Mouse (Mus musculus): ENCODE data around the gene Tbc1d23. TPM values are rescaled to one million over a fixed set of nuclear protein-coding genes. Genes with fewer than 3 reads are reported as not detected.

Gene Tbc1d23
- polyA plus RNA-seq, 1 experiment from 2014 or later = 4.9 TPM

DNA sequence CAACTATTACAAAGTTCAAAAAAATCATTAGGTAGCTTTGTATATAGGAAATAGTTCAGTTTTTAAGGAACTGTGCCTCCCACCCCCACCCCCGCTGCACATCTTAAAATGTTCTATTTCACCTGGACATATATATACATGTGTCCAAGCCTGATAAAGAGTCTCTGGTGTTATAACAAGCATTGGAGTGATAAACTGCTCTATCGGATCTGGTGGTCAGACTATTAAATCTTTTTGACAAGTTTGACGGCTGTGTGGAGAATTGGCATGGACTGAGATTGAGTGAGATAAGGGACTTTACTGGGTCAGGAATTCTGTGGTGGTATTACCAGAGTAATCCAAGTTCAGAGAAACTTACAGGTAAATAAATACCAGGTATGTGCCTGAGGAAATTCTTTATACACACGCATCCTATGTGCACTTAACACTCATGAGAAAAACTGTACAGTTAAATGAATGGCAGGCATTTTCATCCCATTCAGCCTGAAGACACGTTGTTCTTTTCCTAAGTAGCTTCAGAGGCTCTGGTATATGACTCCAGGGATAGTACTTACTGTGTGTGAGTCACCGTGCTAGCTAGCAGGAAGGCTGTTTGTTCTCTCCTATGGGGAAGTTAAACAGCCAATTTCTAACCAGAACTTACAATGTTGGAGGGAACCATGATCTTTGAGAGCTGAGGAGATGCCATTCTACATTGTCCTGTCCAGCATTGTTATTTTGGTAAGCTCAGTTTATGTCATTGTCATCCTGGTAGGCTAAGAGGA, 108.4 kb downstream of the Tbc1d23 start:
- Histone ChIP-seq H3K9ac (peak overlapping the region; percentile 97), H3K9me3 (replicated peaks) (no peaks in the 10 kb centered on the region), H3K36me3 (no peaks in the 10 kb centered on the region), H3K27ac (peak overlapping the region; percentile 74; the same call in 1 of the 2 replicates), H3K4me2 (peak overlapping the region; percentile 81), H3K4me1 (replicated peaks) (peaks cover 45% of the 10 kb centered on the region), H3K4me3 (replicated peaks) (peak overlapping the region; percentile 96), H3K27me3 (no peaks in the 10 kb centered on the region; the same call in 1 of the 2 replicates)
- DNase-seq (no peak), ATAC-seq (ENCODE audit: low read depth) (no peak)
- 14% methylated on average over 6 of the region's 6 CpGs for WGBS (ENCODE audit: insufficient replicate concordance)

DNA sequence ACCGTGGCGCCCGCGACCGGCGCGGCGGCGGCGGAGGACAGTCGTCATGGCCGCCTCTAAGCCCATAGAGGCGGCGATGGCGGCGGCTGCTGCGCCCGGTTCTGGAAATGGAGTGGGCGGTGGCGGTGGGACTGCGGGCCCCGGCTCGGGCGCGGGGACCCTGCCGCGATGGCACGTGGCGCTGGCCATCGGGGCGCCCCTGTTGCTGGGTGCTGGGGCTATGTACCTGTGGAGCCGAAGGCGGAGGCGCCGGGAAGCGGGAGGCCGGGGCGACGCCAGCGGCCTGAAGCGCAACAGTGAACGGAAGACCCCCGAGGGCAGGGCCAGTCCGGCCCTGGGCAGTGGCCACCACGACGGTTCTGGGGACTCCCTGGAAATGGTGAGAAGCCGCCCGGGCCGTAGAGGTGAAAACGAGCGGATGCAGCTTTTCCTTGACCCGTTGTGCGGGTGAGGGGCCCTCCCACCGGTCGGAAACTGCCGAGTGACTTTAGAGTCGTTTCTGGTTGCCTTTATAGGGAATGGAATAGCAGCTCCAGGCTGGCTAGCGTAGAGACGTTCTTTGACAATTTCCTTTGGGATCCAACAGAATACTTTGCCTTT, 109.4 kb downstream of the Tbc1d23 start:
- Histone ChIP-seq H3K27ac (peak overlapping the region; percentile 74), H3K9me3 (replicated peaks) (no peaks in the 10 kb centered on the region), H3K36me3 (no peaks in the 10 kb centered on the region), H3K4me2 (peak overlapping the region; percentile 81), H3K4me1 (replicated peaks) (peaks cover 38% of the 10 kb centered on the region), H3K27me3 (peaks cover 6% of the 10 kb centered on the region; the same call in 1 of the 2 replicates), H3K9ac (peak overlapping the region; percentile 97), H3K4me3 (replicated peaks) (peak overlapping the region; percentile 96)
- under 1% methylated on average over 58 of the region's 59 CpGs for WGBS (ENCODE audit: insufficient replicate concordance)
- DNase-seq (peak; percentile 14), ATAC-seq (ENCODE audit: low read depth) (peak; percentile 24; the same call in 1 of the 2 replicates)

DNA sequence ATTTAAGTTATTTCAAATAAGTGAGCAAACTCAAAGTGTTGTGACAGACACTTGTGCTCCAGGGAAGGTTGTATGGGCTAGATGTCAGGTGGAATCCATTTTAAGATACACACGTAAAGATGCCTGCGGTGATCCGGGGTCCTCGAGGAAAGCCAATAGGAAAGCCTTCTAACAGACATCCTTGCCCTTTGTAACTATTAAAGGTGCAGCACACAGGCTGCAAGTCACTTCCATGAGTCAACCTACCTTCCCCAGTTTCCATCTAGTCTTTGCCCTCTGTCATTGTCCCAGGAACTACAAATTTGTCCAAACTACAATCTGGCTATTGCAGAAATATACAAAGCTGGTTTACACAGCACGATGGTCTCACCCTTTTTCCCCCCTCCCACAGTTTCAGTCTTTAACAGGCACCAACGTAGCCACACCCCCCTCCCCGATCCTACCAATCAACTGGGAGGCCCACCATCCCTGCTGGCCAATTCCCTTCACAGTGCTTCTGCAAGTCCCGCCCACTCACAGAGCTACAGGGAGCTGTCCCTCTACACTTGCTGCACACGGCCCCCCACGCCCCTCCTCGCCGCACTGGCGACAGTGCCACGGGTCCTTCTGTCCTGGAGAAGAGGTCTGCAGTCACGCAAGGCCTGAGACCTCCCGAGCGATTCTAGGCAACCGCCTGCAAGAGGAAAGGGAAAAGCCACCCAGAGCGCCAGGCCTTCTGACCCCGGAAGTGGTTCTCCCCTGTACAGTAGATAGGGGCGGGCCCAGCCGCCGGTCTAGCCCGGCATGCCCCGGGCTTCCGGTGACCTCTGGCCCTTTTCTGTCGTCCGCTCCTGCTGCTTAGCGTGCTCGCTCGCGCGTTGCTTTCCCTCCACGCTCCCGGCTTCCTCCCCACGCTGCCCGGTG, 110.1 kb downstream of the Tbc1d23 start, which contains the start of gene Tomm70a:
Gene Tomm70a, plus strand, starts transcription at position 791 of the 903 bp plus-strand sequence.
- peak; percentile 98 for ATAC-seq (ENCODE audit: low read depth)
- Histone ChIP-seq H3K9me3 (replicated peaks) (no peaks in the 10 kb centered on the region), H3K4me2 (peak within 1 kb of the TSS; percentile 81), H3K27me3 (peaks cover 6% of the 10 kb centered on the region; the same call in 1 of the 2 replicates), H3K36me3 (no peaks in the 10 kb centered on the region), H3K4me3 (replicated peaks) (peak within 1 kb of the TSS; percentile 96), H3K9ac (peak within 1 kb of the TSS; percentile 97), H3K27ac (peak within 1 kb of the TSS; percentile 74), H3K4me1 (replicated peaks) (peaks cover 36% of the 10 kb centered on the region)
- WGBS (ENCODE audit: insufficient replicate concordance) = 1% methylated on average over 37 of the region's 37 CpGs
- DNase-seq = peak; percentile 88

Other genes with a start within 250 kb of the Tbc1d23 start
- gene Tmem45a2, start 160.1 kb downstream of the Tbc1d23 start, polyA plus RNA-seq (2015; fragmentation: Nextera tagmentation; extraction: Ambion mirVana) = 0.20 TPM in 1 of 2 replicates, not detected in the other
- gene Tomm70a, start 109.8 kb downstream of the Tbc1d23 start, polyA plus RNA-seq (2015; fragmentation: Nextera tagmentation; extraction: Ambion mirVana) = 30.7 and 34.3 TPM in 2 replicates
- 39.5 and 42.0 TPM in 2 replicates for gene Nit2, start 64.2 kb downstream of the Tbc1d23 start, polyA plus RNA-seq (2015; fragmentation: Nextera tagmentation; extraction: Ambion mirVana)
- gene Tmem30c, start 61.4 kb upstream of the Tbc1d23 start, polyA plus RNA-seq (2015; fragmentation: Nextera tagmentation; extraction: Ambion mirVana) = not detected in 2 replicates
- gene Filip1l, start 121.6 kb upstream of the Tbc1d23 start, polyA plus RNA-seq (2015; fragmentation: Nextera tagmentation; extraction: Ambion mirVana) = 2.7 and 3.8 TPM in 2 replicates

All from liver, embryonic 13.5 days (tissue).